Mouse (Mus musculus) megakaryocyte, embryonic 14.5 days (primary cell): ENCODE results near the gene Ankrd37.

ENCODE experiments used
- FLI1 ChIP-seq: IDR thresholded peaks from 2 replicates; pipeline ENCODE4 v1.6.1; 2012; ENCODE audit warnings: low read length, inconsistent platforms, mixed read lengths
- GATA1 ChIP-seq: IDR thresholded peaks from 3 replicates; pipeline ENCODE4 v1.6.1; 2012; ENCODE audit warnings: mixed read lengths, low read length, inconsistent platforms, borderline replicate concordance

DNA sequence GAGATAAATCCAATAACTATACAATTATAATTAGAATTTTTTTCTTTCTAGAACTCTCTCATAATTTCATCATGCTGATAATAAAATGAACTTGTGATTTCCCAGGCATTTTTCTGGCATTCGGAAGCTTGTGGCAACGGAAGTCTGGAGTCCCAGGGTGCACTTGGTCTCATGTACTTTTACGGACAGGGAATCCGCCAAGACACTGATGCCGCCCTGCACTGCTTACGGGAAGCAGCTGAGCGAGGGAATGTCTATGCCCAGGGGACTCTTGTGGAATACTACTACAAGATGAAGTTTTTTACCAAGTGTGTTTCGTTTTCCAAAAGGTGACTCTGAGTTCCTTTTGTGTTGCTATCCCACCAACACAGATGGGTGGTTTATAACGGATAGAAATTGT is 17.3 kb upstream of the Ankrd37 start:
- TF ChIP-seq GATA1 (no peak), FLI1 (no peak)
